ENCODE assay signal across 15 mouse cellular contexts in the genomic region with DNA sequence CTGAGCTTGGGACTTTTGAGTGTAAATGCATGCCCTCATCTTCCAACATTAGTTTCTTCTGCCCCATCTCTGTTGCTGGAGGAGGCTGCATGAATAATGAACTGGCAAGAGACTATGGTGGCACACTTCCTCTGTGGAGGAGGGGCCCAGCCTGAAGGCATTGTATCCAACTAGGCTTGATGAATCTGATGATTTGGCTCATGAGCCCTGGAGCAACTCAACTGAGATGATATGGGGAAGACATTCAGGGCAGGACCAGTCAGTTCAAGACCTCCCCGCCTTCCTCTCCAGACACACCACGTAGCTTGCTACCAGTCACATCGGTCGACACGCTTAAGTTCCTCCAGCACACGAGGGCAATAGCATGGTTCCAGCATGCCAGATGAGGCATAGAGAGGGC. TPM values are rescaled to one million over a fixed set of nuclear protein-coding genes. Genes with fewer than 3 reads are reported as not detected.
"Had no signal": no experiment of that assay in that cellular context is flagged by ENCODE, and none has a peak within 500 bp of the region (broad histone marks: within the 10 kb centered on the region; RNA-seq: fewer than 3 reads in every experiment).

No protein-coding gene starts in this region.

- H3K27ac ChIP-seq: limb, embryonic 12.5 days; limb, embryonic 15.5 days; liver, embryonic 14.5 days; macrophage had no signal

- ATAC-seq: liver, postnatal 0 days had no signal

- H3K4me3 ChIP-seq: limb, embryonic 12.5 days; limb, embryonic 15.5 days had no signal

- H3K36me3 ChIP-seq: limb, embryonic 12.5 days; limb, embryonic 15.5 days had no signal

- H3K4me2 ChIP-seq: limb, embryonic 12.5 days; limb, embryonic 15.5 days; liver, embryonic 11.5 days; lung, embryonic 14.5 days; midbrain, embryonic 11.5 days had no signal

- H3K9ac ChIP-seq: limb, embryonic 12.5 days; limb, embryonic 15.5 days; liver, embryonic 14.5 days; liver, postnatal 0 days; lung, embryonic 14.5 days had no signal

- DNase-seq: kidney, adult 8-10 months; kidney, postnatal 14 days; kidney, postnatal 4 days; liver, postnatal 0 days; midbrain, embryonic 14.5 days; thymus, adult 18-20 months; thymus, postnatal 36 days had no signal

- H3K9me3 ChIP-seq: limb, embryonic 12.5 days; limb, embryonic 15.5 days had no signal

- H3K27me3 ChIP-seq: limb, embryonic 12.5 days; limb, embryonic 15.5 days had no signal

RNA-seq across cellular contexts. Expression of a gene that starts 22.0 kb away (rescaled TPM):
- total RNA-seq: megakaryocyte-erythroid progenitor cell, adult 5-6 weeks had no signal
- polyA plus RNA-seq: macrophage had no signal
